Mouse (Mus musculus) c-Kit-positive CD71-positive TER-119-positive erythroid progenitor cells, embryonic 14.5 days (primary cell): ENCODE measurements around the gene Npb.
"Not testable (repeated sequence)": the region's sequence is repeated elsewhere in the genome, so short reads cannot be mapped to it uniquely, and the experiment has no call there.

ENCODE experiments used
- DNase-seq: peaks from one replicate; pipeline ENCODE4 v3.0.0-alpha.2; 2013; ENCODE audit warnings: low spot score

Gene Npb

DNA sequence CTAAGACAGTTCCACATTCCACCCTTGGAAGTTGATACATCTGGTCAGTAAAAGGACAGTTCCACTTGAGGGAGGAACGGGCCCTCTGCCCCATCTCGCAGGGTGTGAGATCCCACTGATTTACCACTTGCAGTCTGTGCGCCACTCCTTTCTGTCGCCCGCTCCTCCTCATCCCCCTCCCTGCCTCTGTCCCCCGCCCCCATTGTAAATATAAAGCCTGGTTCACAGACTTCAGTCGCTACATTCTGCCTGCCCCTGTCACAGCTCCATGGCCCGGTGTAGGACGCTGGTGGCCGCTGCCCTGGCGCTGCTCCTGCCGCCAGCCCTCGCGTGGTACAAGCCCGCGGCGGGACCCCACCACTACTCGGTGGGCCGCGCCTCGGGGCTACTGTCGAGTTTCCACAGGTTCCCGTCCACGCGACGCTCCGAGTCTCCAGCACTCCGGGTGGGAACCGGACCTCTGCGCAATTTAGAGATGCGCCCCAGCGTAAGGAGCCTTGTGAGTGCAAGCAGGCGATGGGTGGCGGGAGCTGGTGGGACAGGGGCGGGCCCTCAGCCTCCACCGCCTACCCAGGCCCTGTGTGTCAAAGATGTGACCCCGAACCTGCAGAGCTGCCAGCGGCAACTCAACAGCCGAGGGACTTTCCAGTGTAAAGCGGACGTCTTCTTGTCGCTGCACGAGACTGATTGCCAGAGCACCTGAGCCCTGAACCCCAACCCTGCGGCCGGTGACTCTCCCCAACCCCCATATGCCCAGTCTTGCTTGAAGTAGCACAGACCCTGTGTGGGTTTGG is at the start of gene Npb:
TSS of gene Npb (plus strand) at position 237 of the 794 bp plus-strand sequence.
- no peak for DNase-seq

DNA sequence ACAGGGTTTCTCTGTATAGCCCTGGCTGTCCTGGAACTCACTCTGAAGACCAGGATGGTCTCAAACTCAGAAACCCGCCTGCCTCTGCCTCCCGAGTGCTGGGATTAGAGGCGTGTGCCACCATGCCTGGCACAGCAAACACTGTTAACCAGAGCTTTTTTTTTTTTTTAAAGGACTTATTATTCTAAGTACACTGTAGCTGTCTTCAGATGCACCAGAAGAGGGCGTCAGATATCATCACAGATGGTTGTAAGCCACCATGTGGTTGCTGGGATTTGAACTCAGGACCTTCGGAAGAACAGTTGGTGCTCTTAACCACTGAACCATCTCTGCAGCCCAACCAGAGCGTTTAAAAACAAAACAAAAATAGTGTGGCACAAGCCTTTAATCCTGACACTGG is 49.4 kb upstream of the Npb start:
- not testable (repeated sequence) for DNase-seq

DNA sequence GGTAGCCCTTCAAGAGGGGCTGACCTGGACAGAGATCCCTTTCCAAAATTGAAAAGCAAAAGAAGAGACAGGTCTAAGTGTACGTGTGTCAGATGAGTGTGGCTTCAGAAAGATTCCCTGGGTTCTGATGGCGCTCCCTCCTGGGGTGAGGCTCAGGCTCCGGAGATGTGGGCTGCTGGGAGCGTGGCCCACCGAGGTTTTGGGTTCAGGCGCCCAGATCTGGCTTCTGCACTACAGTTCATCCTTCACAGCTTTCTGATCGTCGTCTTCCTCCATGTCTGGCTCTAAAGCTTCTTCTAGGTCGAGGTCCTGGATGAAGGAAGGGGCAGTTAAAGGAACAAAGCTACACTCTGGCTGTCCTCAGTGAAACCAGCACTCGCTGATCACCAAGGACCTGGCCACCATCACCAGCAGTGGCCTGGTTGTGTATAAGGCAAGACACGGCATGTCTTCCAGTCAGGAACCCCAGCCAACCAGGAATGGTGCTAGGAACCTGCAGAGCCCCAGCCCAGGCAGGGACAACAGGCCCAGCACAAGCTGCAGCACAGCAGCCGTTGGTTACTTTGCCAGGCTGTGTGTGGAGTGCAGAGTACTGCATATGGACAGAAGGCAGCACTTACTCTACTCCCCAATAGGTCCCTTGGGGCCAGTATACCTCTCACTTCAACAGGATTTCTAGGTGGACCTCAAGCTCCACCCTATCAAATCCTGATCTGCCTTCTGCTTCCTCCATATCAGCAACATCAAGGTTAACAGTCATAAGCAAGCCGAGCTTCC is 47.1 kb upstream of the Npb start:
- no peak for DNase-seq

DNA sequence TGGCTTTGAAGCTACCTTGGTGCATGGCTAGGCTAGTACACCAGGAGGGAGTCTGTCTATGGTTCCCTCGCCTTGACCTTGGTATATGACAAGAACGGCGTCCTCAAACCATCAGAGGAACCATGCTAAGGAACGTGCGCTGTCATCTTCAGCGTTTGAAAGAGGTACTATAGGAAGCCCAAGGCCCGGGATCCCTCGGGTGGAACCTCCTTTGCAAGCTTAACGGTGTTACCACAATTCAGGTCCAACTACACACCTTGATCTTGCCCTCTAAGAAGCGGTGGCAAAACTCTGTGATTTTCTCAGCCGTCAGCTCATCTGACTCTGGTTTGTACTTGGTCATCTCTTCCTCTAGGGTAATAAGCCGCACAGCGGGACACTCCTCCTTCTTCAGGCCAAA is 45.3 kb upstream of the Npb start:
- DNase-seq: no peak

DNA sequence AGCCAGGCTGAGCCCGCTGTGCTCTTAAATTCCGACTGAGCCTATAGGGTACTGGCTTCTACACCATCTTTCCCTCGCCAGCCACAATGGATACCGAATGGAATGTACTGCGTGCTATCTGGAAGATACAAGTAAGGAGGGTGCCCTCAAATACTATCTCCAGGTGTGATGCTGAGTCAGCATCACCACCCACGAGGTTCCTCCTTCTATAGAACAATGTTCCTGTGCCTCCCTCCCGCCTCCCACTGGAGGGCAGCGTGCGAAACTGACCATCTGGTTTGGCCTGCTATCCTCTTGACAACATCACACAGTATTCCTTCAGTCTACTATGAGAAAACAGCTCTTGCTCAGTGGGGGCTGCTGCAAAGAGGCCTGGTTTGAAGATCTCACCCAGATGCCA is 43.2 kb upstream of the Npb start:
- DNase-seq: no peak

DNA sequence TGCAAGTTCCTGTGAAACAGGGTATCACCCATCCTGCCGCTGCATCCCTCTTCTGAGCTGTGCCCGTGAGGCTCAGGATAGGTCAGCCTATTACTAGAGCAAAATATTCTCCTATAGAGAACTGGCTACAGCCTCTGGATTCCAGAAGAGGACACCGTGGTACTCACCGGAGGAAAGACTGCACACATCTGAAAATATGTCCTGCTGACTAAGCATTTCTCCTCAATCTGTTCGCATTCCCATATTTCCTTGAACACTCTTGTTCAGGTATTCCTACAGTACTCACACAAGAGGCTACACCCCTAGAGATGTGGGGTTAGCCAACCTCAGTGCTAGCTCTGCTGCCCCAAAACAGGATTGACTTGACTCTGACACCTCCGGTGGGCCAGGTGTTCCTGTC is 40.0 kb upstream of the Npb start:
- no peak for DNase-seq

DNA sequence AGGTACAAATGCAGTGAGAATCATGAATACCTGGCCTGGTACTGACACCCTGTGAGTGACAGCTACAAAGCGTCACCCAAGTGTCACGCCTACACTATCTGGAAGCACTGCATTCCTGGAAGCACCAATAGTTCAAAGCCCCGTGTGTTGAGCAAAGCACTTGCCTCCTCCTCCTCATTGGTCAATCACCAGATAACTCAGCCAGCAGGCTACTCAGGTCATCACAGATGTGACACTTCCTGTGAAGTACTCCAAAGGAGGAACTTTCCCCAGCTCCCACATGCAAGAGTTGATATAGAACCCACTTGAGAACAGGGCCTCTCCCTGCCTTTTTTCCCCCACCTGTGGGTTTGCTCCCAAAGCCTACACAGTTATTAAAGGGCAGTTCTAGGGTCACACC is 37.2 kb upstream of the Npb start:
- no peak for DNase-seq

DNA sequence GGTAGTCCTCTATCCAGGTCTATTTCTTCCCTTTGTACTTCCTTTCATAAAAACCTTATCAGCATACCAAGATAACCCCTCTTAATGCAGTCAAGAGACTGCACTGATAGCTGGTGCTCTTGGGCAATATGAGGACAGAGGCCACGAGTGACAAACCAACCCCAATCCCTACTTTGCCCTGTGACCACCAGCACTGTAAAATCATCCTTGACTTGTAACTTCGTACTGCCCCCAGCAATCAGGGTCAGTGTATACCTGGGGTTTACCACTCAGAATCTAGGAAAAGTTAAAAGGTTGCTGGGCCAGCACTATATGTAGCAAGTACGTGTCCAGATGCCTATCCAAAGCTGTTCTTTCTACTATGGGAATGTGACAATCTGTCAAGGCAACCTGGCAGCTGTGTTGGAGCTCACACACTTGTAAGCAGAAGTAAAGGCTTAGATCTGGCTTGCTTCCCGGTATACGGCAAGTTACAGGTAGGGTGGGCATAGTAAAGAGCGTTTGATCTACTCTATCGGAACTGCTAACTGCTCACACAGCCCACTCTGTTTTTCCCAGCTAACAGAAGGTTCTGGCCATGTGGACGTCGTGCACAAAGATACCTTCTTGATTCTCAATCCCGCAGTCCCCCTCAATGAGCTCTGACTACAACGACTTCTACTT is 36.4 kb upstream of the Npb start:
- DNase-seq: no peak

DNA sequence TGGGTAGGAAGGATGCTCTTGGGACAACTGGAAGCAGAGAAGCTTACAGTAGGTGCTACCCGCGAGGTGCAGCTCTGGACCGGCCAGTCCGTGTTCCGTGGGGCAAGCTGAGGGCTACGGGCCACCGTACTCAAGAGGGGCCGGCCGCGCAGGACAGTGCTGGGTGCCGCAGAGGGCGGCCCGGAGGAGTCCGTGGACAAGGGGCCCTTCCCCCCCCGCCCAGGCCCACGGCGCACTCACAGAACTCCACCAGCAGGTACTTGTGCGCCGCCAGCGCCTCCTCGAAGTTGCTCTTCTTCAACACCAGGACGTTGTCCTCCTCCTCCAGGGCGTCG is 35.9 kb upstream of the Npb start:
- no peak for DNase-seq

DNA sequence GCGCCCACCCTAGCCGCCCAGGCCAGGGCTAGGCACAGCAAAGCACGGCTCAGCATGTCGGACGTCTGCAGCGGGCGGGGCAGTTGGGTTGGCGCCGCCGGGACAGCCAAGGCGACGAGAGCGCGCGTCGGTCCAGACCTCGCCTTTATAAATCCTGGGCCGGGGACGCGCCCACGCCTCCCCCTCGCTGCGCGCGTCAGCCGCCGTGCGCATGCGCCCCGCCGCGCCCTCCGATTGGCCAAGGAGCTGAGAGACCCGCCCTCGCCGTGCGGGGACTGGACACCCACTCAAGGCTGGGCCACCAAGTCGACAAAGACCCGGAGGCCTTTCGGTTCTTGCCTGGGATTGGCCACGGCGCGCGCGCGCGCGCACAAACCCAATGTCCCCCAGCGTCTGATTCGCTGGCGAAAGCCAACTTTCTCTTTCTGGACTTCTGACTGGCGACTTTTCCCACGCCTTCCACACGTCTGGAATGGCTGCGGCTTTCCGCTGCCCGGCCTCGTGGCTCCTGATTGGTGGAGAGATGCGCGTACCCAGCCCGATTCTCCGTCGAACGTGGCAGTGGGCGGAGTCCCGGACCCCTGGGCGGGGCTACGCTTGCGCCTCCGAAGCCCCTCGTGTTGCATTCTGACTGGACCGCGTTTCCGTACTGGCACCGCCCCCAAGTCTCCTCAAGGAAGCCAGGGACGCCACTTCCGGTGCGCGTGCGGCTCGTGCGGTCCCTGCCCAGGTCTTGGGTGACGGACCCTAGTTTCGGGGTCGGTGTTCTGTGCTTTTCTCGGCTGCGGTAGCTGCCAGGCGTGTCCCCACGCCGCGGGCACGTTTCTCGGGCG is 35.3 kb upstream of the Npb start, which contains the start of gene P4hb:
TSS of gene P4hb (minus strand) at position 502 of the 833 bp plus-strand sequence.
- peak; percentile 98 for DNase-seq

DNA sequence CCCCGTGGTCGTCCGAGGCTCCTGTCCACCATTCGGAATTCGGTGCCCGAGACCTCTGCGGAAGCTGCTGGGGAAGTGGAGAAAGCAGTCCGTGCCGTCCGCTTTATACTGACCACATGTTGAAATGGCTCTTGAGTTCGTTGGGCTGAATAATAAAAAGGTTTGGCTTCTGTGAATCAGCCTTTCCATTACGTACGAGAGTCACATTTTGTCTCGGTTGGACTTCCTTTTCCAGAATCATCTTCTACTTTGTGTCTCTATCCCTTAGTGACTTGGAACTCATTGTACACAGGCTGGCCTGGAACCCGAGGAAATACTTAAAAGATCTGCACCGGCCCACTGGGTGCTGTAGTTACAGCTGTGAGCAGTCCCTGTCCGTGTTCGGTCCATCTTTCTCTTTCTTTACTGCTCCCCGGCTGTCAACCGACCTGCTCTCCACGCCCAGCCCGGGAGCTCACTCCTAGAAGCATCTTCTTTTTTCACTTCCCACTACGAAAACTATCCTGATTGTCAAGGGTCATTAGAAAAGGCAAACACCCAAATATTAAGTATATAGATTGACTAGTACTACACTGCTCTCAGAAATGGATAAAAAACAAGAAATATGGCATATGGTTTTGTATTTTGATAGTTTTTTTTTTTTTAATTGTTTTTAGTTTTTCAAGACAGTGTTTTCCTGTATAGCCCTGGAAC is 34.5 kb upstream of the Npb start:
- DNase-seq: no peak

DNA sequence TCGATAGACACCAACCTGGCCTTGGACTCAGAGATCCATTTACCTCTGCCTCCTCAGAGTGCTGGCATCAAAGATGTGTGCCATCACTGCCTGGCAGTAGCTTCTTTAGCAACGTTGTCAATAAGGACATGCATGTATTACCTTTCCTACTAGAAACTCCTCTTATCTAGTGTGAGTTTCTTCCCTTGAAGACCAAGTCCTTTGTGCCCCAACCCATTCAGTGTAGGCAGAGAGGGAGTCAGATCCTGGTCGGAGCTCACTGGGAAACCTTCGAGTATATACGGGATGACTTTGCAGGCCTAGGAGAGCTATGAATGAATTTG is 34.0 kb upstream of the Npb start:
- no peak for DNase-seq

DNA sequence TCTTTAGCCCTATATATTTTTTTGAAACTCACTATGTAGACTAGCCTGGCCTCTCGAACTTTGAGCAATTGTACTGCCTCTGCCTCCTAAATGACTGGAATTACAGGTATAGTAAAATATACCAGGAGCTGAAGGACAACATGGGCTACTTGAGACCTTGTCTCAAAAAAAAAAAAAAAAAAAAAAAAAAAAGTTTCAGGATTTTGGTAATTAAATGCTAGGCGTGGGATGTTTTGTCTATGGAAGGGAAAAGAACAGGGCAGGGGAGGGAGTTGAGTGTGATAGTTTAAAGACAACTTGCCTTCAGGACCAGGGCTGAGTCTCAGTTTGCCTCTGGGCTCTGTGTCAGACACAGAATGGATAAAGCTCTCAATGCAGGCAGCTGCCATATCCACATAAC is 33.2 kb upstream of the Npb start:
- no peak for DNase-seq

DNA sequence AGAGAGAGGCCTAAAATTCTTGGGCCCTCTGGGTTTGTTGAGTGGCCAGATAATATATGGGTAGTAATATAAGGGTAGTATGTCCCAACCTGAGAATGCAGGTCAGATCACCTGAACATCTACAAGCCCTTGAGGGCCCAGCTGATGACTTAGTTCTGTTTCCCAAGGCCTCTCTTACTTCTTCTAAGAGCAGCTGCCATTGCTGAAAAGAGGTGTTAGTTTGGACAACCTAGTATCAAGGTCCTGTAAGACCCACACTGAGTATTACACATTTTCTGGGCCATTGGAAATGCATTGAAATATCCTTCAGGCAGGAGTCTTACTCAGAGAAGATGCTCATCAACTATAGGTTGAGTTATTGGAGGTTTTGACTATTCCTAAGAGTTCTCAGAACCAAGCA is 32.3 kb upstream of the Npb start:
- no peak for DNase-seq

DNA sequence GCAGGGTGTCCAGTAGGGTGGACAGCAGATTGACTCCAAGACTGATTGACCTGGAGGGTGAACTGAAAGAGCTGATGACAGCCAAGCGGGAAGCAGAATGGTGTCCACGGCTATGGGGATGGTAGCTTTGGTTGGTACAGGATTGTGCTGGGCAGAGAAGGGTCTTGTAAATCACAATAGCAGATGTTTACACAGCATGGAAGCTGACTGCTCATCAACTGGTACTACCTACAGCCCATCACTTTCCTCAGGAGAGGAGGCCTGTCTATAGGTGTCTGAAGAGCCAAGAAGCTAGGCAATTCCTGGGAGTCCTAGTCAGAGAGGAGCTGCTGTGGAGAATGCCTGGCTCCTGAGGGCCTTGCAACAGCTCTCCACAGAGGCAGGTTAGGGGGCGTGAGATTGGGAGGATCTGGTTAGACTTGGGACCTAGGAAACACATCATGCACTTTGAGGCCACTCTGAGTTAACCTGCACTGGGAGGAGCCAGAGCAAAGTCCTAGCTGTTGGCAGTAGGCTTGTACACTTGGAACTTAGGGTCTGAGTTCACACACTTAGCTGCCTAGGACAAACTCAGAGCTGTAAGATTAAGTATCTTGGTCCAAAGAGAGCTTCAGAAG is 31.8 kb upstream of the Npb start:
- DNase-seq: no peak

DNA sequence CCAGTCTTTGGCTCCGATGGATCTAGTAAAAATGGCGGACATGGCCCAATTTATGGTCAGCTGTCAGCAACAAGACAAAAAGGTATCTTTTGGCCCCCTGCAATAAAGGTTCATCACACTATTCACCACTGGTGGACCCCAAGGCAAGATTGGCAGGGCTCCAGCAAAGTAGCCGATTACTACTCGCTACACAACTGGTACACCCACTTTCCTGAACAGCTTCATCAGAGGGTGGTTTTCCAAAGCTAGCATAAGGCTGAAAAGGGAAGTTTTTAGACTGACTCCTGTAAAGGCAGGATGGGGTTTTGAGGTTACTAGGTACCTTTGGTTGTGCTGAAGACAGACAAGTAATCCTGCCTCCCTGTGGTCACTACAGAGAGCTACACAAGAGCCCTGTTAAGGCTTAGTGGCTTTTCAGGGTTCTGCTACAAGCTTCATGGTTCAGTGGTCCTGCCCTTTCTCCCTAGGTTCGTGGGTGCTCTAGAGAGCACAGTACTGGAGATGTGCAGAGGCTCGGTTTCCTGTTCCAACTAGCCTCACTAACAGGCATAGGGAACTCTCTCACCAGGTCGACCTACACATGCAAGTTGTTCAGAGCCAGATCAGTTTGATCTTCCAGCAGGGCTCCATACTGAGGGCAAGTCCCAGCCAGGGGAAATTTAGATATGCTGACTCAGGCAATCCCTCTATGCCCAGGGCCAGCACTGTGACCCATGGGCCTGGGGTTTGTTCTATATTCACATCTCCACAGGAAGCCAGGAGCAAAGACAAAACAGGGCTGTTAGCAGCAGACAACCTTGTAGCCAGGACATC is 30.9 kb upstream of the Npb start:
- no peak for DNase-seq

DNA sequence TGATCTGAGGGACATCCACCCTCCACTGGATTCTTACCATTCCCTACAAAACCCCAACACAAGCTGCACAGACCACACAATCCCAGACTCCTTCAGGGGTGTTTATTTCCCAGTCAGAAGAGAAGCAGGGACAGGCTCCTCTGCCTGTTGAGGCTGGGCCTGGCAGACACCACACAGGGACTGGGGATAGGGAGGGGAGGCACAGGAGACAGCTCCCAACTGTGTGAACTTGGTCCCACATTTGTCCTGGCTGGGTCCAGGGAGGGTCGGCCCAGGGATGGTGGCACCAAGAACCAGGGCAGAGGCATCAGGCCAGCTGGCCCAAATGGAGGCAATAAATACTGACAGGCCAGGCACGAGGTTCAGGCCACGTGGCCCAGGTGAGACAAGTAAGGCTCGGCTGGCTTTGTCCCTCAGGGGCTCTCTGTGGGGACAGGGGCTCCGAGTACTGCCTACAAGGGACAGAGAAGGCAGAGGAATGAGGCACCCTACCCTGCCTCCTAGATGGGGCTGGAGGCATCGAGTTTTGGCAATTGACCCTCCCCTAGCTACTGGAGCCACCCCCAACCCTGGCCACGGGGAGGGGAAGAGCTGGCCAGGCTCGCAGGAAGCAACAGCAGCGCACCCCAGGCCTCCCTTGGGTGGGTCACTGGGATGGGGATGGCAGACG is 30.1 kb upstream of the Npb start:
- DNase-seq: no peak

DNA sequence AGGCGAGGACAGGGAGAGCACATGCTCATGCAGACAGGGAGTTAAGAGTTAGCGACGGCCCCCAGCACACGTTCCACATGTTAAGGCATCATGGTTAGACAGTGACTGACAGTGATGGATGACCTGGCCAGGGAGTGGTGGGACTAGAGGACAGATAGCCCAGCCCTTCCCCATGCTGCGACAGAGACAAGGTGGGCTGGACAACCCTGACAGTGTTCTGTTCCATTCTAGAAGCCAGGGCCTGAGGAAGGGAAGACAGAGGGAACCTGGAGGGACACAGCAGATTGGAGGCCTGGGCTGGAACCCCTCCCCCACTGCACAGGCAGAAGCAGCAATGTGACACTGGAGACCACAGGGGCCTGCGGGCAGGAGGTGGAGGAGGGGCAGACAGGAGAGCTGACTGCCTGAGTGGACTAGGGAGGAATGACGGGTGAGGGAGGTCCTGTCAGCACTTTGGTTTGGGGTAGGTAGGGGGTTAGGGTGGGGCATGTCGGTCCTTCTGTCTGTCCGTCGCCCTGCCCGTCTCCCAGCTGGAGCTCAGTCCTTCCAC is 29.5 kb upstream of the Npb start:
- no peak for DNase-seq

DNA sequence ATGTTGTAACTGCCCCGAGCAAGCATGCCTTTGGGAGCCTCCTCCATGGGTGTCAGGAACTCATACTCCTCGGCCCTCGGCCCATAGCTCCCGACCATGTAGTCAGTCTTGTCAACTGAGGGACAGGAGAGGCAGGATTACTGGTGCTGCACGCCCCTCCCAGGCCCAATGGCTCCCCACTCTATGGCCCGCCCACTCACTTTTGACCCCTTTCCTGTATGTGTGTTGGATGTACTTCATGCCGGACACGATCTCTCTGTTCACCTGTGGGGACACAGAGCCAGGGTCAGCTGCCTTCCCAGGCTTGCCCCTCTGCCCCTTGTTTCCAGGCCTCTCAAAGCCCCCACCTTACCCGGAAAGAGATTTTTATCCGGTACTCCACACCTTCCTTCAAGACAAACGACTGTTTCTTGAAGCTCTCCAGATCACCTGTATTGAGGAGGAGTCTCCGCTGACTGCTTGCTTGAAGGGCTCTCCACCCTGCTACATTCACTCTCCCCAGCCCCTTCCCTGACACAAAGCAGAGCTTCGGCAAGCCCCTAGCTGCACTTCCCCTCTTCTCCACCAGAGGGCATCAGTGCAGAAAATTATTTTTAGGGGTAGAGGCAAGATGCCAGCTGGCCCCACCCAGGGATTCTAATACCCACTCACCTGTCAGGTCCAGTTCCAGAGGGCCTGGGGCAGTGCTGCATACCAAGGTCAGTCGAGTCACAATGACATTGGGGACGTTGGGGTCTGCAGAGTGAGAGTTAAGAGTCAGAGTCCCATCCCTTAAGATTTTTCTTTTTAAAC is 28.8 kb upstream of the Npb start:
- peak; percentile 75 for DNase-seq
